Mouse (Mus musculus) left cerebral cortex, postnatal 36 days (tissue): Measurements from ENCODE around the gene Dnajc11. TPM values are rescaled to one million over a fixed set of nuclear protein-coding genes. Genes with fewer than 3 reads are reported as not detected.

Experiments used
- DNase-seq, 2 experiments: peaks; one replicate each; pipeline ENCODE4 v3.0.0; 2021 to 2022; ENCODE audit warnings: low spot score in 2 of 2, mixed read lengths in 1 of 2
- intact Hi-C: fragments of 180-260 bp; cut with DNase I; formaldehyde crosslinking; loops from one replicate; pipeline ENCODE4 v1.15.1; 2025
- total RNA-seq, 2 experiments: library from RNA; stranded (reverse); gene quantifications; 2 replicates each; pipeline ENCODE4 v1.2.3; 2021

Gene Dnajc11
- total RNA-seq: 10 to 100 TPM; 66.0 to 69.2 TPM

- peak; percentile 94 to 95 for DNase-seq
- intact Hi-C loops: no loop called here
Measured at GRCm38 (mm10) chr4:151933505-151934214, at the start of gene Dnajc11. TSS of gene Dnajc11 (plus strand) at chr4:151933691.

- intact Hi-C loops: no loop called here
- no peak for DNase-seq
Measured at GRCm38 (mm10) chr4:151893241-151893640, 40.2 kb upstream of the Dnajc11 start.

- DNase-seq: no peak
- intact Hi-C loops: no loop called here
Measured at GRCm38 (mm10) chr4:151894926-151895325, 38.6 kb upstream of the Dnajc11 start.

GRCm38 (mm10) chr4:151895624-151896023 is 37.9 kb upstream of the Dnajc11 start:
- intact Hi-C loops: no loop called here
- no peak for DNase-seq

GRCm38 (mm10) chr4:151897069-151897617 is 36.3 kb upstream of the Dnajc11 start:
- intact Hi-C loops: no loop called here
- no peak for DNase-seq

- no peak for DNase-seq
- intact Hi-C loops: no loop called here
Measured at GRCm38 (mm10) chr4:151898600-151899245, 34.8 kb upstream of the Dnajc11 start.

GRCm38 (mm10) chr4:151899707-151900384 is 33.6 kb upstream of the Dnajc11 start:
- no peak for DNase-seq
- intact Hi-C loops: no loop called here

- DNase-seq: no peak
- intact Hi-C loops: no loop called here
Measured at GRCm38 (mm10) chr4:151900735-151901134, 32.8 kb upstream of the Dnajc11 start.

GRCm38 (mm10) chr4:151901422-151901821 is 32.1 kb upstream of the Dnajc11 start:
- no peak for DNase-seq
- intact Hi-C loops: no loop called here

- no peak for DNase-seq
- intact Hi-C loops: no loop called here
Measured at GRCm38 (mm10) chr4:151902046-151902688, 31.3 kb upstream of the Dnajc11 start.

GRCm38 (mm10) chr4:151902689-151903241 is 30.7 kb upstream of the Dnajc11 start:
- intact Hi-C loops: no loop called here
- DNase-seq: peak in 1 of 2 experiments; percentile 14

- intact Hi-C loops: no loop called here
- no peak for DNase-seq
Measured at GRCm38 (mm10) chr4:151904098-151904497, 29.4 kb upstream of the Dnajc11 start.

GRCm38 (mm10) chr4:151905621-151906020 is 27.9 kb upstream of the Dnajc11 start:
- intact Hi-C loops: no loop called here
- DNase-seq: no peak

- DNase-seq: no peak
- intact Hi-C loops: no loop called here
Measured at GRCm38 (mm10) chr4:151907577-151908343, 25.7 kb upstream of the Dnajc11 start.

GRCm38 (mm10) chr4:151908809-151909208 is 24.7 kb upstream of the Dnajc11 start:
- intact Hi-C loops: no loop called here
- DNase-seq: no peak

GRCm38 (mm10) chr4:151916271-151916670 is 17.2 kb upstream of the Dnajc11 start:
- DNase-seq: no peak
- intact Hi-C loops: loop anchor here (5.0 kb wide), 1 partner anchor 39 kb away; no protein-coding TSS in a partner anchor

GRCm38 (mm10) chr4:151919135-151919840 is 14.2 kb upstream of the Dnajc11 start:
- intact Hi-C loops: loop anchor here (5.0 kb wide), 1 partner anchor 42 kb away; no protein-coding TSS in a partner anchor

More at GRCm38 (mm10) chr4:151919135-151919840, 14.2 kb upstream of the Dnajc11 start:
- DNase-seq: no peak
